Mouse (Mus musculus) limb, embryonic 10.5 days (tissue): ENCODE measurements around the gene Acot1. TPM values are rescaled to one million over a fixed set of nuclear protein-coding genes. Genes with fewer than 3 reads are reported as not detected.
A peak's percentile ranks its signal among the peaks of the same experiment; 100 is the strongest.
"Not testable (repeated sequence)": the region's sequence is repeated elsewhere in the genome, so short reads cannot be mapped to it uniquely, and the experiment has no call there.

Source experiments
- DNase-seq: peaks from one replicate; pipeline ENCODE4 v3.0.0-alpha.2; 2017; ENCODE audit warnings: low spot score
- H3K27ac ChIP-seq: fragments of 300-500 bp; sonication (generic); 2 replicates; pipeline ENCODE4 v1.5.1; 2016; ENCODE audit warnings: mild to moderate bottlenecking
- H3K27me3 ChIP-seq: fragments of 300-500 bp; sonication (generic); 2 replicates; pipeline ENCODE4 v1.6.1; 2016; ENCODE audit warnings: low read depth, mild to moderate bottlenecking; ENCODE audit not compliant: poor library complexity, severe bottlenecking
- H3K36me3 ChIP-seq: fragments of 300-500 bp; sonication (generic); 2 replicates; pipeline ENCODE4 v1.6.1; 2016; ENCODE audit warnings: mild to moderate bottlenecking, moderate library complexity
- H3K4me1 ChIP-seq: fragments of 300-500 bp; sonication (generic); 2 replicates; pipeline ENCODE4 v1.6.1; 2016
- H3K4me3 ChIP-seq: fragments of 300-500 bp; sonication (generic); 2 replicates; pipeline ENCODE4 v1.5.1; 2016; ENCODE audit warnings: mild to moderate bottlenecking, moderate library complexity
- H3K9me3 ChIP-seq: fragments of 300-500 bp; sonication (generic); replicated peaks from 2 replicates; pipeline ENCODE4 v1.6.1; 2016; ENCODE audit warnings: mild to moderate bottlenecking
- WGBS: fragments of 180-500 bp; shearing (Covaris S2); methylation state at CpG from one replicate; pipeline ENCODE4 v1.1.7; 2016; 5-methylcytosine and 5-hydroxymethylcytosine counted together
- polyA plus RNA-seq: library from polyadenylated mRNA; unstranded; fragments of >200 nt; fragmentation: Nextera tagmentation; extraction: Ambion mirVana; gene quantifications from 2 replicates; pipeline ENCODE4 v1.2.1, GENCODE M21; 2016

Acot1 gene
- 20.9 and 27.7 TPM in 2 replicates for polyA plus RNA-seq

- H3K27ac ChIP-seq = peak within 1 kb of the TSS; percentile 83
- H3K9me3 ChIP-seq, H3K27me3 ChIP-seq, H3K36me3 ChIP-seq: not testable (repeated sequence)
- peak within 1 kb of the TSS; percentile 53 for H3K4me3 ChIP-seq
- 3% methylated on average over 56 of the region's 70 CpGs for WGBS
- peaks cover 17% of the 10 kb centered on the region for H3K4me1 ChIP-seq
- DNase-seq = peak; percentile 75
Observed at GRCm38 (mm10) chr12:84009171-84009965, at the start of gene Acot1. Gene Acot1, plus strand, starts transcription at chr12:84009490.

- Histone ChIP-seq H3K36me3 (no peaks in the 10 kb centered on the region), H3K9me3 (no peaks in the 10 kb centered on the region), H3K4me1 (no peaks in the 10 kb centered on the region), H3K4me3 (no peak overlapping the region), H3K27me3 (no peaks in the 10 kb centered on the region), H3K27ac (no peak overlapping the region)
- 82% methylated on average over 7 of the region's 7 CpGs for WGBS
- DNase-seq = no peak
Observed at GRCm38 (mm10) chr12:83965235-83965634, 44.1 kb upstream of the Acot1 start.

- peak; percentile 47 for DNase-seq
- 76% methylated on average over 2 of the region's 2 CpGs for WGBS
- no peaks in the 10 kb centered on the region for H3K9me3 ChIP-seq
- H3K4me3 ChIP-seq = no peak overlapping the region
- H3K4me1 ChIP-seq = no peaks in the 10 kb centered on the region
- no peaks in the 10 kb centered on the region for H3K27me3 ChIP-seq
- no peak overlapping the region for H3K27ac ChIP-seq
- H3K36me3 ChIP-seq = no peaks in the 10 kb centered on the region
Observed at GRCm38 (mm10) chr12:83972117-83972516, 37.2 kb upstream of the Acot1 start.

GRCm38 (mm10) chr12:83978862-83979261, 30.4 kb upstream of the Acot1 start:
- Histone ChIP-seq H3K4me1 (no peaks in the 10 kb centered on the region), H3K27me3 (no peaks in the 10 kb centered on the region), H3K36me3 (no peaks in the 10 kb centered on the region), H3K4me3 (no peak overlapping the region), H3K9me3 (no peaks in the 10 kb centered on the region), H3K27ac (no peak overlapping the region)
- 91% methylated on average over 6 of the region's 6 CpGs for WGBS
- no peak for DNase-seq

- Histone ChIP-seq H3K27me3 (no peaks in the 10 kb centered on the region), H3K36me3 (no peaks in the 10 kb centered on the region), H3K27ac (no peak overlapping the region), H3K4me1 (peaks cover under 1% of the 10 kb centered on the region), H3K4me3 (no peak overlapping the region), H3K9me3 (no peaks in the 10 kb centered on the region)
- DNase-seq = no peak
- 95% methylated on average over 4 of the region's 4 CpGs for WGBS
Observed at GRCm38 (mm10) chr12:83981615-83982014, 27.7 kb upstream of the Acot1 start.

GRCm38 (mm10) chr12:83984752-83985151, 24.5 kb upstream of the Acot1 start, which contains the start of gene Heatr4:
Gene Heatr4, minus strand, starts transcription at chr12:83984852.
- no peaks in the 10 kb centered on the region for H3K9me3 ChIP-seq
- no peak for DNase-seq
- H3K27ac ChIP-seq = no peak within 1 kb of the TSS
- H3K4me1 ChIP-seq = peaks cover 10% of the 10 kb centered on the region
- H3K36me3 ChIP-seq = no peaks in the 10 kb centered on the region
- no peaks in the 10 kb centered on the region for H3K27me3 ChIP-seq
- WGBS = 84% methylated on average over 4 of the region's 4 CpGs
- H3K4me3 ChIP-seq = no peak within 1 kb of the TSS

- H3K27me3 ChIP-seq = no peaks in the 10 kb centered on the region
- DNase-seq = no peak
- H3K27ac ChIP-seq = peak overlapping the region; percentile 90
- H3K4me1 ChIP-seq = peaks cover 10% of the 10 kb centered on the region
- no peaks in the 10 kb centered on the region for H3K9me3 ChIP-seq
- 47% methylated on average over 8 of the region's 8 CpGs for WGBS
- H3K36me3 ChIP-seq = no peaks in the 10 kb centered on the region
- H3K4me3 ChIP-seq = peak overlapping the region; percentile 64
Observed at GRCm38 (mm10) chr12:83987242-83987582, 22.1 kb upstream of the Acot1 start.

- H3K27me3 ChIP-seq = no peaks in the 10 kb centered on the region
- WGBS = 1% methylated on average over 80 of the region's 80 CpGs
- peaks cover 10% of the 10 kb centered on the region for H3K4me1 ChIP-seq
Observed at GRCm38 (mm10) chr12:83987583-83988441, 21.5 kb upstream of the Acot1 start, which contains the start of gene Acot2. Gene Acot2, plus strand, starts transcription at chr12:83987861.

GRCm38 (mm10) chr12:83988483-83988882, 20.8 kb upstream of the Acot1 start:
- H3K9me3 ChIP-seq = no peaks in the 10 kb centered on the region
- H3K27ac ChIP-seq = peak overlapping the region; percentile 90
- H3K4me1 ChIP-seq = peaks cover 10% of the 10 kb centered on the region
- peaks cover 8% of the 10 kb centered on the region for H3K36me3 ChIP-seq
- 73% methylated on average over 4 of the region's 4 CpGs for WGBS
- peak overlapping the region; percentile 64 for H3K4me3 ChIP-seq
- no peaks in the 10 kb centered on the region for H3K27me3 ChIP-seq
- DNase-seq = no peak

More at GRCm38 (mm10) chr12:83987583-83988441, 21.5 kb upstream of the Acot1 start, which contains the start of gene Acot2:
- peaks cover 1% of the 10 kb centered on the region for H3K36me3 ChIP-seq
- DNase-seq = peak; percentile 75
- no peaks in the 10 kb centered on the region for H3K9me3 ChIP-seq
- peak within 1 kb of the TSS; percentile 90 for H3K27ac ChIP-seq
- H3K4me3 ChIP-seq = peak within 1 kb of the TSS; percentile 64

- WGBS = 95% methylated on average over 4 of the region's 4 CpGs
- Histone ChIP-seq H3K4me3 (no peak overlapping the region), H3K9me3 (no peaks in the 10 kb centered on the region), H3K4me1 (peaks cover 10% of the 10 kb centered on the region), H3K36me3 (peaks cover 10% of the 10 kb centered on the region), H3K27ac (no peak overlapping the region), H3K27me3 (no peaks in the 10 kb centered on the region)
- DNase-seq = no peak
Observed at GRCm38 (mm10) chr12:83989378-83989777, 19.9 kb upstream of the Acot1 start.

GRCm38 (mm10) chr12:83997221-83997620, 12.1 kb upstream of the Acot1 start:
- H3K27ac ChIP-seq = no peak overlapping the region
- H3K9me3 ChIP-seq = no peaks in the 10 kb centered on the region
- H3K4me3 ChIP-seq = no peak overlapping the region
- H3K27me3 ChIP-seq = no peaks in the 10 kb centered on the region
- WGBS = 86% methylated on average over 2 of the region's 2 CpGs
- H3K4me1 ChIP-seq = no peaks in the 10 kb centered on the region
- DNase-seq = no peak
- peaks cover 13% of the 10 kb centered on the region for H3K36me3 ChIP-seq

- Histone ChIP-seq H3K9me3 (no peaks in the 10 kb centered on the region), H3K27me3 (no peaks in the 10 kb centered on the region), H3K27ac (no peak overlapping the region), H3K4me1 (no peaks in the 10 kb centered on the region), H3K4me3 (no peak overlapping the region), H3K36me3 (0 out of 2 replicates have a peak, but pooled peaks cover 5% of the 10 kb centered on the region)
- no peak for DNase-seq
- 69% methylated on average over 11 of the region's 11 CpGs for WGBS
Observed at GRCm38 (mm10) chr12:83998341-83999107, 10.8 kb upstream of the Acot1 start.
